Mouse (Mus musculus) intestine, embryonic 14.5 days (tissue): Measurements from ENCODE around the gene Adgrb3. TPM values are rescaled to one million over a fixed set of nuclear protein-coding genes. Genes with fewer than 3 reads are reported as not detected.

Experiments
- ATAC-seq: fragments of 200-750 bp; cut with Nextera tagmentation; replicated peaks from 2 replicates; pipeline ENCODE4 v1.8.0; 2017; ENCODE audit warnings: low read depth, moderate number of reproducible peaks, moderate TSS enrichment, moderate library complexity; ENCODE audit not compliant: low FRiP score, low TSS enrichment
- DNase-seq: peaks from one replicate; pipeline ENCODE4 v3.0.0-alpha.2; 2018; ENCODE audit warnings: low spot score
- H3K27ac ChIP-seq: fragments of 300-500 bp; sonication (generic); 2 replicates; pipeline ENCODE4 v1.5.1; 2014; ENCODE audit warnings: low read depth, mild to moderate bottlenecking, control low read depth
- H3K27me3 ChIP-seq: fragments of 300-500 bp; sonication (generic); replicated peaks from 2 replicates; pipeline ENCODE4 v1.6.1; 2014; ENCODE audit warnings: low read length, control low read depth; ENCODE audit not compliant: control insufficient read depth, insufficient read depth
- H3K36me3 ChIP-seq: fragments of 300-500 bp; sonication (generic); 2 replicates; pipeline ENCODE4 v1.6.1; 2014; ENCODE audit warnings: low read length, control low read depth; ENCODE audit not compliant: control insufficient read depth, insufficient read depth
- H3K4me1 ChIP-seq: fragments of 300-500 bp; sonication (generic); replicated peaks from 2 replicates; pipeline ENCODE4 v1.6.1; 2014; ENCODE audit warnings: low read length, control low read depth, mixed read lengths; ENCODE audit not compliant: control insufficient read depth, insufficient read depth
- H3K4me2 ChIP-seq: fragments of 300-500 bp; sonication (generic); 2 replicates; pipeline ENCODE4 v1.6.1; 2014; ENCODE audit warnings: low read length
- H3K4me3 ChIP-seq: fragments of 300-500 bp; sonication (generic); 2 replicates; pipeline ENCODE4 v1.5.1; 2014; ENCODE audit warnings: low read depth, low read length, control low read depth, mixed read lengths
- H3K9ac ChIP-seq: fragments of 300-500 bp; sonication (generic); 2 replicates; pipeline ENCODE4 v1.6.1; 2014; ENCODE audit warnings: mild to moderate bottlenecking, low read length
- H3K9me3 ChIP-seq: fragments of 300-500 bp; sonication (generic); 2 replicates; pipeline ENCODE4 v1.6.1; 2016; ENCODE audit warnings: low read length, control low read depth; ENCODE audit not compliant: control insufficient read depth
- WGBS: fragments of 180-500 bp; shearing (Covaris S2); extraction: QIAGEN DNeasy Blood & Tissue Kit; methylation state at CpG from one replicate; pipeline ENCODE4 v1.1.7; 2014; 5-methylcytosine and 5-hydroxymethylcytosine counted together
- polyA plus RNA-seq: library from polyadenylated mRNA; unstranded; fragments of >200 nt; fragmentation: Nextera tagmentation; extraction: Ambion mirVana; gene quantifications from 2 replicates; pipeline ENCODE4 v1.2.1, GENCODE M21; 2014

The Adgrb3 gene
- polyA plus RNA-seq, 1 experiment from 2014 or later = 3.6 TPM

DNA sequence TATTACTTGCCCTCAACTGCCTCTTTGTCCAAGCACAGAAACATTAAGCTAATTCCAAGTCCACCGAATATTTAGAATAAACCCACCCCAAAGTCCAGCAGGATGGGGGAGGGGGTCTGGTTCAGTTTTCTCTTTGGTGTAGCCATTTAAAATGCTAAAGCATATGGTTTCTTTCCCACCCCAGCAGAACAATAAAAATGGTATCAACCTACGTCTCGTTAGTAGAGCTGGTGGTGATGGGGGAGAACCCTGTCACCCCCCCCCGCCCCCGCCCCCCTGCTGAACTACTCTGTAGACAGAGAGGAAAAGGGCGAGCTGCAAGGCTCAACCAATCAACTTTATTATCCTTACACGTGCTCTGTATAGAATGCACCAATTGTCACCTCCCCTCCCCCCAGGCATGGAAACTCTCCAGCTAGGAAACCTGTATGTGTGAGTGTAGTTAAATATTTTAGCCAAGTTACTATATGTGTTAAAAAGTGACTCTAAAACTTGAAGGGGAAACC lies 600.2 kb downstream of the Adgrb3 start:
- no peak overlapping the region for H3K9ac ChIP-seq
- H3K4me2 ChIP-seq = no peak overlapping the region
- no peak overlapping the region for H3K27ac ChIP-seq
- WGBS = 34% methylated on average over 7 of the region's 7 CpGs
- H3K27me3 ChIP-seq = no peaks in the 10 kb centered on the region
- H3K4me1 ChIP-seq = no peaks in the 10 kb centered on the region
- no peaks in the 10 kb centered on the region for H3K36me3 ChIP-seq
- DNase-seq = no peak
- ATAC-seq = no peak
- H3K9me3 ChIP-seq = no peaks in the 10 kb centered on the region
- no peak overlapping the region for H3K4me3 ChIP-seq

- Histone ChIP-seq H3K9me3 (no peaks in the 10 kb centered on the region), H3K4me1 (no peaks in the 10 kb centered on the region), H3K27ac (no peak overlapping the region), H3K36me3 (no peaks in the 10 kb centered on the region), H3K9ac (no peak overlapping the region), H3K4me3 (no peak overlapping the region), H3K27me3 (no peaks in the 10 kb centered on the region), H3K4me2 (peak overlapping the region; percentile 38)
- DNase-seq = peak; percentile 92
- peak; percentile 79; the same call in 1 of the 2 replicates for ATAC-seq
- 6% methylated on average over 37 of the region's 37 CpGs for WGBS
Measured at GRCm38 (mm10) chr1:25228381-25229244, 600.9 kb downstream of the Adgrb3 start.

- Histone ChIP-seq H3K9me3 (no peaks in the 10 kb centered on the region), H3K27ac (no peak overlapping the region), H3K4me3 (no peak overlapping the region), H3K27me3 (no peaks in the 10 kb centered on the region), H3K36me3 (no peaks in the 10 kb centered on the region), H3K9ac (no peak overlapping the region), H3K4me2 (peak overlapping the region; percentile 38; the same call in 1 of the 2 replicates), H3K4me1 (no peaks in the 10 kb centered on the region)
- no peak for ATAC-seq
- DNase-seq = no peak
- 49% methylated on average over 3 of the region's 3 CpGs for WGBS
Measured at GRCm38 (mm10) chr1:25227880-25228279, 601.6 kb downstream of the Adgrb3 start.

DNA sequence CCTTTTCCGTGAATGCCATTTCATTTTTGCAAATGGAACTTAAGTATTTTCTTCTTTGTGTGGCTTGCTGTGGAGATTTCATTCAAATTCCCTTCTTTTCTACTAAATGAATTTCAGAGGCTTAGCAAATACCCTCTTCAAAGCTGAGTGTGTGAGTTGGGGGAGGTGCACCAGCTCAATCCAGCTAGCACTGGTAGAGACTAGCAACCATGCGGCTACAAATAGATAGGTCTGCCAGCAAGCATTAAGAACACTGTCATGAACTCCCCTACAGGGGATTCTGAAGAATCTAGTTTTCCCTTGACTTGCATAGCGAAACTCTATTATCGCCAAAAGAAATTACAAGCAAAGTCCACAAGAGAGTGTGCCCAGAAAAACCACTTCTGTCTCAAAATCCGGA lies 624.9 kb downstream of the Adgrb3 start:
- Histone ChIP-seq H3K27ac (no peak overlapping the region), H3K9ac (no peak overlapping the region), H3K4me3 (no peak overlapping the region), H3K36me3 (no peaks in the 10 kb centered on the region), H3K4me2 (no peak overlapping the region), H3K4me1 (no peaks in the 10 kb centered on the region), H3K27me3 (no peaks in the 10 kb centered on the region), H3K9me3 (no peaks in the 10 kb centered on the region)
- 52% methylated on average over 5 of the region's 5 CpGs for WGBS
- no peak for ATAC-seq
- DNase-seq = no peak

- Histone ChIP-seq H3K9me3 (no peaks in the 10 kb centered on the region), H3K4me1 (no peaks in the 10 kb centered on the region), H3K27ac (no peak overlapping the region), H3K4me2 (no peak overlapping the region), H3K4me3 (no peak overlapping the region), H3K9ac (no peak overlapping the region), H3K36me3 (no peaks in the 10 kb centered on the region), H3K27me3 (no peaks in the 10 kb centered on the region)
- ATAC-seq = no peak
- no peak for DNase-seq
Measured at GRCm38 (mm10) chr1:25199392-25199791, 630.1 kb downstream of the Adgrb3 start.

- H3K4me1 ChIP-seq = no peaks in the 10 kb centered on the region
- DNase-seq (no peak), ATAC-seq (no peak)
- 79% methylated on average over 11 of the region's 11 CpGs for WGBS
- H3K4me3 ChIP-seq = no peak overlapping the region
- no peak overlapping the region for H3K27ac ChIP-seq
- no peak overlapping the region for H3K4me2 ChIP-seq
- no peaks in the 10 kb centered on the region for H3K9me3 ChIP-seq
- no peaks in the 10 kb centered on the region for H3K27me3 ChIP-seq
- H3K9ac ChIP-seq = no peak overlapping the region
- H3K36me3 ChIP-seq = no peaks in the 10 kb centered on the region
Measured at GRCm38 (mm10) chr1:25191986-25192385, 637.5 kb downstream of the Adgrb3 start.

GRCm38 (mm10) chr1:25189261-25189660 lies 640.2 kb downstream of the Adgrb3 start:
- Histone ChIP-seq H3K27ac (no peak overlapping the region), H3K4me3 (no peak overlapping the region), H3K9me3 (no peaks in the 10 kb centered on the region), H3K4me1 (no peaks in the 10 kb centered on the region), H3K27me3 (no peaks in the 10 kb centered on the region), H3K9ac (no peak overlapping the region), H3K36me3 (no peaks in the 10 kb centered on the region), H3K4me2 (no peak overlapping the region)
- DNase-seq (no peak), ATAC-seq (no peak)
- WGBS = 58% methylated on average over 9 of the region's 9 CpGs

- DNase-seq = no peak
- Histone ChIP-seq H3K4me2 (no peak overlapping the region), H3K9me3 (no peaks in the 10 kb centered on the region), H3K36me3 (no peaks in the 10 kb centered on the region), H3K4me3 (no peak overlapping the region), H3K27me3 (no peaks in the 10 kb centered on the region), H3K9ac (no peak overlapping the region), H3K4me1 (no peaks in the 10 kb centered on the region), H3K27ac (no peak overlapping the region)
- no peak for ATAC-seq
- WGBS = 93% methylated on average over 2 of the region's 2 CpGs
Measured at GRCm38 (mm10) chr1:25185909-25186308, 643.6 kb downstream of the Adgrb3 start.

DNA sequence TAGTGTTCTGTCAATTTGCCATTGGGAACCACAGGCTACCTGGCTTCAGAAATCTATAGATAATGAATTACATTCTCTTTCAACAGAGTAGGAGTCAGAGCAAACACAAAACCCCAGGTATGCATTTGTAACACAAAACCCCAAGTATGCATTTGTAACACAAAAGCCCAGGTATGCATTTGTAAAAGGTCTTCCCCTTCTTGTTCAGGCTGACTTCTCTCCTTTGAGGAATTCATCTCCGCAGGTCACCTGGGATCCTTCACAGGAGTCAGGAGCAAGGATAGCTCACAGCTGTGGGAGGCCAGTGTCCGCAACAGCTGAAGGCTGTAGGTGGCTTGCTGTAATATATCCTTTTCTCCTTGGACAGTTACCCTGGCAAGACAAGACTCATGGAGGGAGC lies 647.6 kb downstream of the Adgrb3 start:
- Histone ChIP-seq H3K9me3 (no peaks in the 10 kb centered on the region), H3K27ac (no peak overlapping the region), H3K4me1 (no peaks in the 10 kb centered on the region), H3K4me2 (no peak overlapping the region), H3K4me3 (no peak overlapping the region), H3K9ac (no peak overlapping the region), H3K36me3 (no peaks in the 10 kb centered on the region), H3K27me3 (no peaks in the 10 kb centered on the region)
- DNase-seq (no peak), ATAC-seq (no peak)
- 69% methylated on average over 2 of the region's 2 CpGs for WGBS
